Mouse (Mus musculus) Muller cell, postnatal 12 days (primary cell): ENCODE data around the gene Tmem40.

ENCODE experiments used
- DNase-seq: peaks from one replicate; pipeline ENCODE4 v3.0.0-alpha.2; 2015; ENCODE audit errors: inconsistent ontology term

Tmem40 gene

GRCm38 (mm10) chr6:115701302-115701701 is 60.9 kb downstream of the Tmem40 start:
- no peak for DNase-seq

- no peak for DNase-seq
These were observed 61.4 kb downstream of the Tmem40 start for GRCm38 (mm10) chr6:115700778-115701177.

GRCm38 (mm10) chr6:115698699-115699098 is 63.5 kb downstream of the Tmem40 start:
- DNase-seq = no peak

GRCm38 (mm10) chr6:115697739-115698558 is 64.3 kb downstream of the Tmem40 start:
- no peak for DNase-seq

GRCm38 (mm10) chr6:115696707-115697215 is 65.4 kb downstream of the Tmem40 start:
- no peak for DNase-seq

DNA sequence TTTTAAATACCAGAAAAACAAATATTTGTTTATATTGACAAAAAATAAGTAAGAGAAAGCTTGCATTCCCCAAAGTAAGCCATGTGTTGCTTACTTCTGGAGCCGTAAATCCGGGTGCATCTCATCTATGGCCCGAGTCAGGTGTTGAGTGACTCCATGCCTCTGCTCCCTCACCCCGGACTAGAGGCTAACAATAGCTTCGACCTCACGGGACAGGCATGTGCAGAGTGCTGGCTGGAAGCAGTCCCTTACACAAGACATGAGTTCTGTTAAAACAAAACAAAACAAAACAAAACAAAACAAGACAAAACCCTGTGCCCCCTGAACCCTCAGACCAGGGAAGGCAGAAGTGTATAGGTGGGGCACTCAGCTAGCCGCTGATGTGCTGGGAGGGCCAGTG is 67.1 kb downstream of the Tmem40 start:
- DNase-seq = no peak

- DNase-seq = no peak
These were observed 67.8 kb downstream of the Tmem40 start for GRCm38 (mm10) chr6:115694441-115694842.

DNA sequence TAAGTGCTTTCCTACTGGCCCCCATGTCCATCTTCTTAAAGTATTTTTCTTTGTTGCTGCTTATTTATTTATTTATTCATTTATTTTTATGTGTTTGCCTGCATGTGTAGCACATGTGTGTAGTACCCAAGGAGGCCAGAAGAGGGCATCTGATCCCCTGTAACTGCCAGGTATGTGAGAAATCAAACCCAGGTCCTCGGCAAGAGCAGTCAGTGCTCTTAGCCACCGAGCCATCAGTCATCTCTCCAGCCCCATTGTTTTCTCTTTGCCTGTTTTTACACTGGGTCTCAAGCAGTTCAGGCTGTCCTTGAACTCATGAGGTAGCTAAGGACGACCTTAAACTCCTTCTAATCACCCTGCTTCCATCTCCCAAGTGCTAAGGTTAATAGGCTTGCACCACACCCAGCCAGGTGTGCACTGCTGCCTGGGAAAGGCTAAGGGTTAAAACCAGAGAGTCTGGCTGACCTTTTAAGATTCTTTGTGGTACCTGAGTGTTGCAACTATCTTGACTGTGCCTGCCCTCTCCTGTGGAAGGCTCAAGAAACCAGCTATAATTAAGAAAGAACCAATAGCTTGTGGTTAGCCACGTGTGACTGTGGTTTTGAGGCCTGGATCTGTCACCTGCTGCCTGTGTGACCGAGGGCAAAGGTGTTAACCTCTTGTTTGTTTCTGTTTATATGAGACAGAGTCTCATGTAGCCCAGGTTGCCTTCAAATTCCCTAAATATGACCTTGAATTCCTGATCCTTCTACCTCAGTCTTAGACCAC is 69.1 kb downstream of the Tmem40 start:
- no peak for DNase-seq

DNA sequence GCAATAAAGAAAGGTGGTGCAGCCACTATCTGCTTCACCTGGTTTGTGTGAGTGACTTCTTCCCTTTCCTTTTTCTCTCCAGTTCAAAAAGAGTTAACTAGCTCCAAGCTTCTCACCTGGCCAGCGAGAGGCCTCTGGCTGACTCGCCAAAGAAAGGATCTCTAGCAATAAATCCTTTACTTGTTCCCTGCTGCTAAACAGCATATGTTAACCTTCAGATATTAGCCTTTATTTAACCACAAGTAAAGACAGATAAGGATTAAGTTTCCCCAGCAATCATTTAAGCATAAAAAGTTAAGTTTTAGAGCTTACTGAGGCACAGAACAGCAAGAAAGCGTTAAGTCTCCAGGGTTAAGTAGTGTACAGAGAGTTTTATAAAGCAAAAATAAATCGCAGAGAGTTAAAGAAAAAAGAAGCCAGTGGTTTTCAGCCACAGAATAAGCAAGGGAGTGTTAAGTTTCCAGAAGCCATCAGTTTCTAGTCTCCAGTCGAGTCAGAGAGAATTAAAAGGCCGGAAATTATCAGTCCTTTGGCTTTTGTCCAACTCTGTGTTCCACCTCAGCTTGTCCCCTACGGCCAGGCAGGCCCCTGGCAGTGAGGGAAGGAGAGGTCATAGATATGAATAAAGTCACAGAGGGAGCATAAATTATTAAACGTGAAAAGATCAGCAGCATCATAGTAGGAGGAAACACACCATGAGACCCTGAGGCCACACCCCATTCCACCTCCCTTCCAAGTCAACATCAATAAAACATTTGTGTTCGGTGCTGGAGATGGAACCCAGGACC is 69.9 kb downstream of the Tmem40 start:
- DNase-seq = no peak

GRCm38 (mm10) chr6:115690105-115690504 is 72.1 kb downstream of the Tmem40 start:
- no peak for DNase-seq

- no peak for DNase-seq
These were observed 73.6 kb downstream of the Tmem40 start for GRCm38 (mm10) chr6:115688589-115688988.

GRCm38 (mm10) chr6:115687753-115688152 is 74.5 kb downstream of the Tmem40 start:
- no peak for DNase-seq

DNA sequence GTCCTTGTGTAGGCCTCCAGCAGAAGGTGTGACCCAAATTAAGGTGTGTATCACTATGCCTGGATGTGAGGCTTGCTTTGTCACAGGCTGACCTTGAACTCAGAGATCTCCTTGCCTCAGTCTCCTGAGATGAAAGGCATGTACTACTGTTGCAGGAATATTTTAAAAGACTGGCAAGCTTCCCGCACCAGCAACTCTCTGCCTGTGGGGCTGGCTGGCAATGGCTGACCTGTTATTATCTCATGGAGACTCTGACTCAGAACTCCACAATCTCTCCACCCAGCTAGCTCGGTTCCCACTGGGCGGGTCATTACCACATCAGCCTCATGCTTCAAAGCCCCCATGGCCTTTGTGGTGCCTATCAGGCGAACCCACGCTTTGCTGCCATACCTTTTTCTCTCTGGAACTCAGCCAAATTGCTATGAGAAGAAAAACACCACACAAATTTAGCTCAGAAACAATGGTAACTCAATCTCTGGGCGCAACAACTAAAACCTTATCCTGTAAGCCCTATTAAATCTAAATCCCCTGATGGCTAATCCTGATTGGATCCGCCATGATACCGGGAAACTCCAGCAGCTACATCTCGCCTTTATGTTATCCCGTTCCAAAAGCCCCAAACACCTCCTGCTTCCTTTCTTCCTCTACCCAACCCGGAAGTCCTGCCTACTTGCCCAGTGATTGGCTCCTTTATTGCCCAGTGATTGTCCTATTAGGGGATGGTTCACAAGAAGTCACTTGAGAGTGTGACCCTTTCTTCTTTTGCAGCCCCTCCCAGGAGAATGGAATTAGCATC is 77.2 kb downstream of the Tmem40 start:
- peak; percentile 27 for DNase-seq

GRCm38 (mm10) chr6:115684271-115684670 is 77.9 kb downstream of the Tmem40 start:
- DNase-seq = no peak

GRCm38 (mm10) chr6:115681066-115681465 is 81.1 kb downstream of the Tmem40 start:
- DNase-seq = no peak
